Mouse (Mus musculus): ENCODE data around the gene Obox6. TPM values are rescaled to one million over a fixed set of nuclear protein-coding genes. Genes with fewer than 3 reads are reported as not detected.

The Obox6 gene
- not detected in 2 replicates for polyA plus RNA-seq (2014; fragmentation: Nextera tagmentation; extraction: Ambion mirVana)

GRCm38 (mm10) chr7:15839578-15839977 lies at the start of gene Obox6:
Gene Obox6, minus strand, starts transcription at chr7:15839678.
- no peak within 1 kb of the TSS for H3K4me2 ChIP-seq (ENCODE audit: low read depth, low read length)
- no peak within 1 kb of the TSS for H3K4me3 ChIP-seq (ENCODE audit: low read depth, low read length)
- DNase-seq (ENCODE audit: low spot score) (no peak), ATAC-seq (replicated peaks; ENCODE audit: insufficient number of reproducible peaks, low FRiP score, low TSS enrichment, low read depth) (no peak)
- no peaks in the 10 kb centered on the region for H3K4me1 ChIP-seq (ENCODE audit: control insufficient read depth, insufficient read depth, low read length)
- no peaks in the 10 kb centered on the region for H3K27me3 ChIP-seq (ENCODE audit: control insufficient read depth, insufficient read depth, low read length)
- WGBS: 82% methylated on average over 3 of the region's 3 CpGs
- H3K27ac ChIP-seq (replicated peaks; ENCODE audit: low read depth, low read length): no peak within 1 kb of the TSS
- no peak within 1 kb of the TSS for H3K9ac ChIP-seq (replicated peaks; ENCODE audit: low read length)
- H3K9me3 ChIP-seq (replicated peaks; ENCODE audit: control insufficient read depth, low read length): peaks cover 3% of the 10 kb centered on the region; the same call in 1 of the 2 replicates
- no peaks in the 10 kb centered on the region for H3K36me3 ChIP-seq (replicated peaks; ENCODE audit: control insufficient read depth, insufficient read depth, low read depth, low read length)

GRCm38 (mm10) chr7:15884127-15884526 lies 44.6 kb upstream of the Obox6 start:
- Histone ChIP-seq H3K4me2 (ENCODE audit: low read depth, low read length) (no peak overlapping the region), H3K27me3 (ENCODE audit: control insufficient read depth, insufficient read depth, low read length) (no peaks in the 10 kb centered on the region), H3K27ac (replicated peaks; ENCODE audit: low read depth, low read length) (no peak overlapping the region), H3K4me3 (ENCODE audit: low read depth, low read length) (no peak overlapping the region), H3K9me3 (replicated peaks; ENCODE audit: control insufficient read depth, low read length) (no peaks in the 10 kb centered on the region), H3K36me3 (replicated peaks; ENCODE audit: control insufficient read depth, insufficient read depth, low read depth, low read length) (no peaks in the 10 kb centered on the region), H3K9ac (replicated peaks; ENCODE audit: low read length) (no peak overlapping the region), H3K4me1 (ENCODE audit: control insufficient read depth, insufficient read depth, low read length) (no peaks in the 10 kb centered on the region)
- WGBS: 84% methylated on average over 2 of the region's 2 CpGs
- no peak for ATAC-seq (replicated peaks; ENCODE audit: insufficient number of reproducible peaks, low FRiP score, low TSS enrichment, low read depth)
- DNase-seq (ENCODE audit: low spot score): no peak

DNA sequence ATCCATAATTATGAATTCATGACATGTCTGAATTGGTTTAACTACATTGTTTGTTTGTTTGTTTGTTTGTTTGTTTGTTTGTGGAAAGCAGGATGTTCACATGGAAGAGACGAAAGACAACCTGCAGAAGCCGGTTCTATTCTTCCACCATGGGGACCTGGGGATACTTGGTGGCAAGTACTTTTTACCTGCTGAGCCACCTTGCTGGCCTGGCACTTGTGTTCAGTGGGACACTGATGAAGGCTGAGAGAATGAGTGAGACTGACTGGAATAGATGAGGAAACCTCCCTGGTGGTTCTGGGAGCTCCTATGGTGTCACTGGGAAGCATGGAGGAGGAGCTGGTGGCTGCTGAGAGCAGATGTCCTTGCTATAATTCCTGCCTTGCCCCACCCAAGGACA lies 42.8 kb upstream of the Obox6 start, which contains the start of gene Crxos:
Gene Crxos, plus strand, starts transcription at position 301 of the 400 bp plus-strand sequence.
- DNase-seq (ENCODE audit: low spot score): no peak
- H3K27me3 ChIP-seq (ENCODE audit: control insufficient read depth, insufficient read depth, low read length): no peaks in the 10 kb centered on the region
- ATAC-seq (replicated peaks; ENCODE audit: insufficient number of reproducible peaks, low FRiP score, low TSS enrichment, low read depth): no peak
- H3K36me3 ChIP-seq (replicated peaks; ENCODE audit: control insufficient read depth, insufficient read depth, low read depth, low read length): no peaks in the 10 kb centered on the region
- no peak within 1 kb of the TSS for H3K27ac ChIP-seq (replicated peaks; ENCODE audit: low read depth, low read length)
- 92% methylated on average over 2 of the region's 2 CpGs for WGBS
- no peaks in the 10 kb centered on the region for H3K4me1 ChIP-seq (ENCODE audit: control insufficient read depth, insufficient read depth, low read length)
- H3K4me3 ChIP-seq (ENCODE audit: low read depth, low read length): no peak within 1 kb of the TSS
- H3K9me3 ChIP-seq (replicated peaks; ENCODE audit: control insufficient read depth, low read length): no peaks in the 10 kb centered on the region
- no peak within 1 kb of the TSS for H3K9ac ChIP-seq (replicated peaks; ENCODE audit: low read length)
- no peak within 1 kb of the TSS for H3K4me2 ChIP-seq (ENCODE audit: low read depth, low read length)

- H3K36me3 ChIP-seq (replicated peaks; ENCODE audit: control insufficient read depth, insufficient read depth, low read depth, low read length): no peaks in the 10 kb centered on the region
- H3K27me3 ChIP-seq (ENCODE audit: control insufficient read depth, insufficient read depth, low read length): no peaks in the 10 kb centered on the region
- H3K27ac ChIP-seq (replicated peaks; ENCODE audit: low read depth, low read length): no peak overlapping the region
- H3K9ac ChIP-seq (replicated peaks; ENCODE audit: low read length): no peak overlapping the region
- no peak overlapping the region for H3K4me2 ChIP-seq (ENCODE audit: low read depth, low read length)
- H3K4me3 ChIP-seq (ENCODE audit: low read depth, low read length): no peak overlapping the region
- WGBS: 58% methylated on average over 3 of the region's 3 CpGs
- no peaks in the 10 kb centered on the region for H3K4me1 ChIP-seq (ENCODE audit: control insufficient read depth, insufficient read depth, low read length)
- DNase-seq (ENCODE audit: low spot score) (no peak), ATAC-seq (replicated peaks; ENCODE audit: insufficient number of reproducible peaks, low FRiP score, low TSS enrichment, low read depth) (0 out of 2 replicates have a peak, but pooled peaks have one; percentile 41)
- H3K9me3 ChIP-seq (replicated peaks; ENCODE audit: control insufficient read depth, low read length): no peaks in the 10 kb centered on the region
Measured at GRCm38 (mm10) chr7:15881831-15882230, 42.4 kb upstream of the Obox6 start.

GRCm38 (mm10) chr7:15881388-15881787 lies 41.9 kb upstream of the Obox6 start:
- Histone ChIP-seq H3K4me3 (ENCODE audit: low read depth, low read length) (no peak overlapping the region), H3K27ac (replicated peaks; ENCODE audit: low read depth, low read length) (no peak overlapping the region), H3K4me1 (ENCODE audit: control insufficient read depth, insufficient read depth, low read length) (no peaks in the 10 kb centered on the region), H3K36me3 (replicated peaks; ENCODE audit: control insufficient read depth, insufficient read depth, low read depth, low read length) (no peaks in the 10 kb centered on the region), H3K27me3 (ENCODE audit: control insufficient read depth, insufficient read depth, low read length) (no peaks in the 10 kb centered on the region), H3K4me2 (ENCODE audit: low read depth, low read length) (no peak overlapping the region), H3K9ac (replicated peaks; ENCODE audit: low read length) (no peak overlapping the region), H3K9me3 (replicated peaks; ENCODE audit: control insufficient read depth, low read length) (no peaks in the 10 kb centered on the region)
- DNase-seq (ENCODE audit: low spot score): peak; percentile 1
- no peak; the same call in 1 of the 2 replicates for ATAC-seq (replicated peaks; ENCODE audit: insufficient number of reproducible peaks, low FRiP score, low TSS enrichment, low read depth)
- WGBS: 4% methylated on average over 7 of the region's 7 CpGs

DNA sequence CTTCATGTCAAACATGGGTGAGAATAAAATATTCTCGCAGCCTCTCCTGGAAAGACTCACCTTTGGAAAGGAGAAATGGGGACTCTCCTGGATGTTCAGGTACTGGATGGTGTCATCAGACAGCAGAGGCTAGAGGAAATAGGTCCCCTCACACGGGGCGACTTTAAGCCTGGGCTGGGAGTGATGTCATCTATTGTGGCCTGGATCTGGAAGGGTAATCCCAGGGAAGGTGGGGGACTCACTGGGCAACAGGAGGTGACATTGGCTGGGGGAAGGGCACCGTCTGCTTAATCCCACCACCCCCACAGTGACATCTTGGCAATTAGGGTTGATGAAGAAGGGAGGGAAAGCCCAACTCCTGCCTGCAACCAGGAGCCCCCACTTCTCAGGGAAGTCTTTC lies 40.3 kb upstream of the Obox6 start, which contains the start of gene Crx:
Gene Crx, minus strand, starts transcription at position 213 of the 400 bp plus-strand sequence.
- WGBS: 43% methylated on average over 4 of the region's 4 CpGs
- no peak for DNase-seq (ENCODE audit: low spot score)
- no peaks in the 10 kb centered on the region for H3K9me3 ChIP-seq (replicated peaks; ENCODE audit: control insufficient read depth, low read length)
- no peak within 1 kb of the TSS for H3K9ac ChIP-seq (replicated peaks; ENCODE audit: low read length)
- H3K27ac ChIP-seq (replicated peaks; ENCODE audit: low read depth, low read length): no peak within 1 kb of the TSS
- no peak within 1 kb of the TSS for H3K4me3 ChIP-seq (ENCODE audit: low read depth, low read length)
- no peaks in the 10 kb centered on the region for H3K36me3 ChIP-seq (replicated peaks; ENCODE audit: control insufficient read depth, insufficient read depth, low read depth, low read length)
- no peak for ATAC-seq (replicated peaks; ENCODE audit: insufficient number of reproducible peaks, low FRiP score, low TSS enrichment, low read depth)
- no peak within 1 kb of the TSS for H3K4me2 ChIP-seq (ENCODE audit: low read depth, low read length)
- H3K27me3 ChIP-seq (ENCODE audit: control insufficient read depth, insufficient read depth, low read length): no peaks in the 10 kb centered on the region
- H3K4me1 ChIP-seq (ENCODE audit: control insufficient read depth, insufficient read depth, low read length): no peaks in the 10 kb centered on the region

DNA sequence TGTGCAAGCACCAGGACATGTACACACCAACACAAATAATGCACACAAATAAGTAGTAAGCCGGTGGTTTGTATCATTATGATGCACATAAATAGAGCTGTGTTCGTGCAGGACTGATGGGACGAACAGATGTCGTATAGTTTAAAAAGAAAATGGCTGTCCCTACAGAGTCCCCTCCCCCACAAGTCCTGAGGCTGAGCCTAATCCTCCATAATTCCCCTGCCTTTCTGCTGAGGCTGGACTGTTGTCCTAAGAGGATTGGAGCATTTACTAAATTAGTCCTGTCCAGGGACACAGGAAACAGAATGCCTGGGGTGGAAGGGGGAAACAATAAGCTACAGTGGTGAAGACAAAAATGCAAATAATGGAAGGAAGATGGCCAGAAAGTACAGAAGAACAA lies 24.6 kb upstream of the Obox6 start:
- Histone ChIP-seq H3K4me1 (ENCODE audit: control insufficient read depth, insufficient read depth, low read length) (no peaks in the 10 kb centered on the region), H3K9ac (replicated peaks; ENCODE audit: low read length) (no peak overlapping the region), H3K27me3 (ENCODE audit: control insufficient read depth, insufficient read depth, low read length) (no peaks in the 10 kb centered on the region), H3K9me3 (replicated peaks; ENCODE audit: control insufficient read depth, low read length) (no peaks in the 10 kb centered on the region; the same call in 1 of the 2 replicates), H3K4me2 (ENCODE audit: low read depth, low read length) (no peak overlapping the region), H3K36me3 (replicated peaks; ENCODE audit: control insufficient read depth, insufficient read depth, low read depth, low read length) (no peaks in the 10 kb centered on the region), H3K4me3 (ENCODE audit: low read depth, low read length) (no peak overlapping the region), H3K27ac (replicated peaks; ENCODE audit: low read depth, low read length) (no peak overlapping the region)
- DNase-seq (ENCODE audit: low spot score) (no peak), ATAC-seq (replicated peaks; ENCODE audit: insufficient number of reproducible peaks, low FRiP score, low TSS enrichment, low read depth) (no peak)
- 50% methylated on average over 4 of the region's 4 CpGs for WGBS

DNA sequence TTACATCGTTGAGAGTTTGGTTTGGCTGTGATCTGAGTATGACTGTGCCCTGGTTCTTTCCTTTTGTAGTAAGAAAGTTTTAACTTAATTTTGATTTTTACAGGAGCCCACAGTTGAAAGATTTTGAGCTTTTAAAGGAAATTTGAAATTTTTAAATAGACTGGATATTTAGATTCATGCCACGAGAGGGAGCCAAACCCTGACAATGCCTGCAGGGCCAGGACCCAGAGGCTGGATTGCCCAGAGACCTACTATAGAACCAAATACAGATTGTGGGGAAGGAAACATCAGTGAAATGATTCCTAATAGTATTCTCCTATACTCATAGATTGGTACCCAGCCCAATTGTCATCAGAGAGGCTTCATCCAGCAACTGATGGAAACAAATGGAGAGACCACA lies 20.2 kb upstream of the Obox6 start:
- no peak for DNase-seq (ENCODE audit: low spot score)
- Histone ChIP-seq H3K36me3 (replicated peaks; ENCODE audit: control insufficient read depth, insufficient read depth, low read depth, low read length) (no peaks in the 10 kb centered on the region), H3K27ac (replicated peaks; ENCODE audit: low read depth, low read length) (no peak overlapping the region), H3K4me2 (ENCODE audit: low read depth, low read length) (no peak overlapping the region), H3K4me1 (ENCODE audit: control insufficient read depth, insufficient read depth, low read length) (no peaks in the 10 kb centered on the region), H3K27me3 (ENCODE audit: control insufficient read depth, insufficient read depth, low read length) (no peaks in the 10 kb centered on the region), H3K4me3 (ENCODE audit: low read depth, low read length) (no peak overlapping the region), H3K9ac (replicated peaks; ENCODE audit: low read length) (no peak overlapping the region), H3K9me3 (replicated peaks; ENCODE audit: control insufficient read depth, low read length) (no peaks in the 10 kb centered on the region)
- 30% methylated on average over 2 of the region's 2 CpGs for WGBS
- no peak for ATAC-seq (replicated peaks; ENCODE audit: insufficient number of reproducible peaks, low FRiP score, low TSS enrichment, low read depth)

All from embryonic facial prominence, embryonic 11.5 days (tissue).